Mouse (Mus musculus) 3134 (cell line): Measurements from ENCODE around the gene Ssbp3.

Experiments
- DNase-seq: peaks from one replicate; pipeline ENCODE4 v3.0.0-alpha.2; 2011; ENCODE audit warnings: low spot score; ENCODE audit not compliant: insufficient read length; ENCODE audit errors: extremely low read depth

Gene Ssbp3

GRCm38 (mm10) chr4:107083126-107083525 is 172.6 kb downstream of the Ssbp3 start:
- no peak for DNase-seq

- no peak for DNase-seq
Measured at GRCm38 (mm10) chr4:107084343-107084742, 173.8 kb downstream of the Ssbp3 start.

- DNase-seq, result no peak
Measured at GRCm38 (mm10) chr4:107084858-107085257, 174.4 kb downstream of the Ssbp3 start.

DNA sequence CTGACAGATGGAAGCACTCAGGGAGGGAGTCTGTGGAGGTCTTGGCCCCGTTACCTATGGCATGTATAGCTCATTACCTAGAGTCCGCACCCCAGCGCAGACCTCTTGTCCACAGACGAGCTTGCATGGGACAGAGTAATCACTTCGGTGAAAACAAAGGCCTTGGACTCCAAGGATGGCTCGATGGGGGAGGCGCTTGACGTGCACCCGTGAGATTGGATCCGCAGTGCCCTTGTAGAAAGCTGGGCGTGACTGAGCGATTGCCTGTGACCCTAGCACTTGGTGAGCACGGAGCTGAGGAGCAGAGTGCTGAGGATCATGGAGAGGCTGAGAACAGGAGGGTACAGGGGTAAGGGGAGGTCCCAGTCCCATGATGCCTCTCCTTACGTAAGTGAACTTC is 181.2 kb downstream of the Ssbp3 start:
- DNase-seq, result no peak

DNA sequence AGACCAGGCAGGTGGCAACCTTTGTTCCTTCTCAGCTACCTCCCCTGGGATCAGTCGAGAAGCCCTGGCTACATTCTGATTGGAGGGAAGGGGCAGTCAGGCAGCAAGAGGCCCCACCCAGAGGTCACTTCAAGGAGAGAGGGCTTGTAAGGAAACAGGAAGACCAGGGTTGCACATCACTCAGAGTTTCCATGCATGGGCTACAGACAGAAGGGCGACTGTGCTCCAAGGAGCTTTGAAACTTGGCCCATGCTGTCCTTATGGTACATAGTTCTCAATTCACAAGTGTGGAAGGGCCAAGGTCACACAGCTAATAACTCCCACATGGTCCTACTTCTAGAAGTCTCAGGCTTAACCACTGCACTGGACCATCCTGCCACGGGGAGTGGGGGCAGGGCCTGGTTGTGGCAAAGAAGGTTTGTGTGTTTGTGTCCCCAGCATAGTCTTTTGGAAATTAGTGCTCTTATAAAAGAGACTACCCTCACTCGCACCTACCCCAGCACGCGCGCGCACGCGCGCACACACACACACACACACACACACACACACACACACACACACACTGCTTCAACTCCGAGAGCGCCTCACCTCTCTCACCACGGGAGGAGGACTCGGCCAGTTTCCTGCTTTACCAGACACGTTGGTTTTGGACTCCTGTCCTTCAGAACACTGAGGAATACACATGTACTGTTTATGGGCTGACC is 184.1 kb downstream of the Ssbp3 start:
- no peak for DNase-seq

- no peak for DNase-seq
Measured at GRCm38 (mm10) chr4:107096043-107096442, 185.5 kb downstream of the Ssbp3 start.

- DNase-seq, result no peak
Measured at GRCm38 (mm10) chr4:107096841-107097373, 186.4 kb downstream of the Ssbp3 start, which contains the start of gene Cdcp2. TSS of gene Cdcp2 (plus strand) at chr4:107096891.

DNA sequence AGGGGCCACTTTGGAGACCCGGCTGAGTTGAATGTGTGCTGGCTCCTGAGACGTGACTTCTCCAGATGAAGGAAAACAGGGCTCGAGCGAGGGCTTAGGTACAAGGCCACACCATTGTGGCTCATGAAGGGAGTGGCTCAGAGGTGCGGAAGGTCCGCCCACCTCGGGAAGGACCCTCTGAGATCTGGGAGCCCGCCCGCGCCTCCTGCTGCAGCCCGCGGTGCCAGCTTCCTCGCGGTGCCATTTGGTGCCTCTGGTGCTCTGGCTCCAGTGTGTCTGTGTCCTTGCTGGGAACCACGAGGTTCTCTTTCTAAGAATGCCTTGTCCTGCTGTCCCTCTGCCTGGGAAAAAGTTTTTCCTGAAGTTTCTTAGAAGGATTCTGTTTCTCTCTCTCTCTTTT is 187.4 kb downstream of the Ssbp3 start:
- DNase-seq, result no peak

- DNase-seq, result no peak
Measured at GRCm38 (mm10) chr4:107098375-107098774, 187.9 kb downstream of the Ssbp3 start.

GRCm38 (mm10) chr4:107098791-107099525 is 188.5 kb downstream of the Ssbp3 start:
- no peak for DNase-seq
